Comparison of ENCODE assay signal across 27 mouse cellular contexts in genomic region chr5:46666250-46666649, GRCm38 (mm10).
DNase-seq lines count a peak whose midpoint lies in the region; ATAC-seq lines count a peak whose summit lies in the region.
"Had no signal": no experiment of that assay in that cellular context is flagged by ENCODE, and none has a peak within 500 bp of the region (broad histone marks: within the 10 kb centered on the region; RNA-seq: fewer than 3 reads in every experiment).

No protein-coding gene starts in this region.

- no peak overlapping the region for H3K4me3 ChIP-seq in embryonic facial prominence, embryonic 14.5 days (ENCODE audit: low read depth, low read length)
- H3K4me3 ChIP-seq in kidney, embryonic 15.5 days (replicated peaks) = no peak overlapping the region
- H3K4me3 ChIP-seq: hindbrain, embryonic 10.5 days; hindbrain, embryonic 15.5 days; layer of hippocampus, adult 2 months; limb, embryonic 12.5 days; liver, embryonic 15.5 days; midbrain, embryonic 10.5 days had no signal

- no peak overlapping the region for H3K27ac ChIP-seq in embryonic facial prominence, embryonic 14.5 days (replicated peaks; ENCODE audit: low read depth, low read length)
- no peak overlapping the region for H3K27ac ChIP-seq in kidney, embryonic 15.5 days
- H3K27ac ChIP-seq: hindbrain, embryonic 10.5 days; hindbrain, embryonic 15.5 days; layer of hippocampus, adult 2 months; limb, embryonic 12.5 days; liver, embryonic 15.5 days; midbrain, embryonic 10.5 days had no signal

- no peak overlapping the region for H3K9ac ChIP-seq in embryonic facial prominence, embryonic 14.5 days (ENCODE audit: low read depth, low read length)
- H3K9ac ChIP-seq in kidney, embryonic 15.5 days = no peak overlapping the region
- H3K9ac ChIP-seq: hindbrain, embryonic 15.5 days; limb, embryonic 12.5 days; liver, embryonic 15.5 days; lung, embryonic 14.5 days had no signal

- H3K27me3 ChIP-seq in embryonic facial prominence, embryonic 14.5 days (replicated peaks; ENCODE audit: control insufficient read depth, insufficient read depth, low read length) = no peaks in the 10 kb centered on the region
- no peaks in the 10 kb centered on the region for H3K27me3 ChIP-seq in kidney, embryonic 15.5 days
- H3K27me3 ChIP-seq: hindbrain, embryonic 15.5 days; limb, embryonic 12.5 days; liver, embryonic 15.5 days had no signal

- no peaks in the 10 kb centered on the region for H3K4me1 ChIP-seq in embryonic facial prominence, embryonic 14.5 days (ENCODE audit: control insufficient read depth, insufficient read depth, low read length)
- H3K4me1 ChIP-seq in kidney, embryonic 15.5 days = 0 out of 2 replicates have a peak, but pooled peaks cover 3% of the 10 kb centered on the region
- H3K4me1 ChIP-seq: hindbrain, embryonic 10.5 days; hindbrain, embryonic 15.5 days; limb, embryonic 12.5 days; liver, embryonic 15.5 days had no signal

- no peaks in the 10 kb centered on the region for H3K9me3 ChIP-seq in embryonic facial prominence, embryonic 14.5 days (ENCODE audit: control insufficient read depth, low read length)
- no peaks in the 10 kb centered on the region for H3K9me3 ChIP-seq in kidney, embryonic 15.5 days (replicated peaks)
- H3K9me3 ChIP-seq: hindbrain, embryonic 10.5 days; hindbrain, embryonic 15.5 days; limb, embryonic 12.5 days; liver, embryonic 15.5 days; midbrain, embryonic 10.5 days had no signal

- WGBS in embryonic facial prominence, embryonic 14.5 days = 22% methylated on average over 3 of the region's 3 CpGs
- WGBS in kidney, embryonic 15.5 days = 24% methylated on average over 3 of the region's 3 CpGs

- no peaks in the 10 kb centered on the region for H3K36me3 ChIP-seq in embryonic facial prominence, embryonic 14.5 days (ENCODE audit: control insufficient read depth, insufficient read depth, low read length)
- H3K36me3 ChIP-seq in kidney, embryonic 15.5 days = no peaks in the 10 kb centered on the region
- H3K36me3 ChIP-seq: hindbrain, embryonic 10.5 days; hindbrain, embryonic 15.5 days; limb, embryonic 12.5 days; liver, embryonic 15.5 days; midbrain, embryonic 10.5 days had no signal

- DNase-seq in layer of hippocampus, adult 9-11 months = peak; percentile 2
- DNase-seq in layer of hippocampus, postnatal 14 days (ENCODE audit: low spot score in 2 of 2) = no peak
- peak; percentile 2 for DNase-seq in right cerebral cortex, adult 18-20 months
- DNase-seq in right cerebral cortex, postnatal 4 days = no peak
- peak; percentile 36 for DNase-seq in embryonic facial prominence, embryonic 14.5 days (ENCODE audit: low spot score)
- DNase-seq in mesoderm, embryonic 11.5 days (ENCODE audit: low read depth, low spot score) = peak; percentile 18
- DNase-seq: adrenal gland, adult 2 months; B cell, adult 2 months; cerebellum, adult 11 months; cerebellum, adult 9-10 months; cerebellum, postnatal 36 days; heart, postnatal 14 days; kidney, adult 11 months; kidney, postnatal 25 days; lung, embryonic 14.5 days; lung, postnatal 14 days; spleen, adult 18-20 months; thymus, postnatal 25 days had no signal

- H3K4me2 ChIP-seq in embryonic facial prominence, embryonic 14.5 days (ENCODE audit: low read depth, low read length) = no peak overlapping the region
- no peak overlapping the region for H3K4me2 ChIP-seq in kidney, embryonic 15.5 days
- H3K4me2 ChIP-seq: hindbrain, embryonic 15.5 days; limb, embryonic 12.5 days; liver, embryonic 15.5 days; lung, embryonic 14.5 days had no signal

- peak; percentile 75; the same call in 1 of the 2 replicates for ATAC-seq in embryonic facial prominence, embryonic 14.5 days (ENCODE audit: low read depth)
- no peak for ATAC-seq in kidney, embryonic 15.5 days (replicated peaks; ENCODE audit: low FRiP score)
- ATAC-seq: forebrain, embryonic 16.5 days; inflammation-experienced regulatory T-cells, adult 6 months had no signal

Comparison
In these comparisons a context has a peak if more than half of its experiments do, and no peak if none do; other contexts are left out.
1. DNase-seq: peak in layer of hippocampus, adult 9-11 months (single experiment), right cerebral cortex, adult 18-20 months (single experiment), embryonic facial prominence, embryonic 14.5 days (single experiment) and mesoderm, embryonic 11.5 days (single experiment); none in layer of hippocampus, postnatal 14 days (0 of 2) and right cerebral cortex, postnatal 4 days (single experiment).